ENCODE assay signal across 20 mouse cellular contexts in the genomic region with DNA sequence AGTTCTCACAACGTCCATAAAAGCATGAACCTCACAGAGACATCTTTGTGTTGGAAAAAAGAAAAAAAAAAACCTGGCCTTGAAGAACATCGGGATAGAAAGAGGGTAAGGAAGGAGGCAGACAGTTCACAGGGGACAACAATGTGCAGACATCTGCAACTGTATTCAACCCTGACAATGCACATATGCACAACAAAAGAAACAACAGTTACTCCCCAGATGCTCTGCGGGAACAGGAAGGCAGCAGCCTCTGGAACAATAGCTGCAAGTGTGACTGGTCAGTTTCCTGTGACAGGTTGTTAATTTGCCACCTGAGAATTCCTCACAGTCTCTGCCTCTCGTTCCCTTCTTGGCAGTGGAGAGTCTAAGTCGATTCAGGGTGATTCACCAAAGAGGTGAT.
DNase-seq lines count a peak whose midpoint lies in the region; ATAC-seq lines count a peak whose summit lies in the region.
"Had no signal": no experiment of that assay in that cellular context is flagged by ENCODE, and none has a peak within 500 bp of the region (broad histone marks: within the 10 kb centered on the region; RNA-seq: fewer than 3 reads in every experiment).

No protein-coding gene starts in this region.

- no peaks in the 10 kb centered on the region for H3K9me3 ChIP-seq in midbrain, embryonic 10.5 days (replicated peaks)
- H3K9me3 ChIP-seq in midbrain, embryonic 14.5 days (ENCODE audit: control insufficient read depth, low read length) = no peaks in the 10 kb centered on the region
- H3K9me3 ChIP-seq: embryonic facial prominence, embryonic 15.5 days had no signal

- peaks cover 21% of the 10 kb centered on the region for H3K4me1 ChIP-seq in midbrain, embryonic 10.5 days
- no peaks in the 10 kb centered on the region for H3K4me1 ChIP-seq in midbrain, embryonic 14.5 days (ENCODE audit: control insufficient read depth, insufficient read depth, low read length)
- H3K4me1 ChIP-seq: embryonic facial prominence, embryonic 15.5 days had no signal

- H3K9ac ChIP-seq in midbrain, embryonic 14.5 days (replicated peaks; ENCODE audit: low read length) = no peak overlapping the region
- H3K9ac ChIP-seq: embryonic facial prominence, embryonic 15.5 days; liver, embryonic 14.5 days had no signal

- H3K36me3 ChIP-seq in midbrain, embryonic 10.5 days = no peaks in the 10 kb centered on the region
- no peaks in the 10 kb centered on the region for H3K36me3 ChIP-seq in midbrain, embryonic 14.5 days (ENCODE audit: control insufficient read depth, insufficient read depth, low read length)
- H3K36me3 ChIP-seq: embryonic facial prominence, embryonic 15.5 days had no signal

- no peak overlapping the region for H3K4me3 ChIP-seq in midbrain, embryonic 10.5 days
- H3K4me3 ChIP-seq in midbrain, embryonic 14.5 days (replicated peaks; ENCODE audit: low read depth, low read length) = no peak overlapping the region
- H3K4me3 ChIP-seq: embryonic facial prominence, embryonic 15.5 days had no signal

- H3K27me3 ChIP-seq in midbrain, embryonic 10.5 days (ENCODE audit: low read depth, poor library complexity, severe bottlenecking) = no peaks in the 10 kb centered on the region
- no peaks in the 10 kb centered on the region for H3K27me3 ChIP-seq in midbrain, embryonic 14.5 days (ENCODE audit: control insufficient read depth, insufficient read depth, low read length)
- H3K27me3 ChIP-seq: embryonic facial prominence, embryonic 15.5 days had no signal

- H3K27ac ChIP-seq in midbrain, embryonic 10.5 days (replicated peaks) = 0 out of 2 replicates have a peak overlapping the region, but pooled peaks have one; percentile 1
- no peak overlapping the region for H3K27ac ChIP-seq in midbrain, embryonic 14.5 days (replicated peaks; ENCODE audit: low read depth, low read length)
- H3K27ac ChIP-seq: embryonic facial prominence, embryonic 15.5 days; liver, embryonic 14.5 days had no signal

- intact Hi-C loops in left cerebral cortex, postnatal 10 days (cut with DNase I) = no loop called here

- DNase-seq in midbrain, embryonic 10.5 days (ENCODE audit: low spot score) = no peak
- DNase-seq in midbrain, embryonic 14.5 days = no peak
- DNase-seq in R1 (ENCODE audit: low read depth, low spot score) = peak; percentile 98
- DNase-seq in embryo, embryonic 10.5 days (ENCODE audit: low spot score) = peak; percentile 48
- peak; percentile 52 for DNase-seq in retina, embryonic 14.5 days (ENCODE audit: low spot score)
- DNase-seq in gastrocnemius, postnatal 25 days = no peak
- no peak for DNase-seq in left cerebral cortex, postnatal 10 days (ENCODE audit: extremely low spot score in 1 of 2, low spot score in 2 of 2)
- DNase-seq: adrenal gland, postnatal 25 days; cerebellum, adult 18-20 months; cerebellum, postnatal 36 days; gastrocnemius, postnatal 36 days; heart, postnatal 14 days; kidney, adult 2 months; layer of hippocampus, postnatal 36 days; right cerebral cortex, adult 18-20 months; thymus, adult 2 months had no signal

- no peak overlapping the region for H3K4me2 ChIP-seq in midbrain, embryonic 14.5 days (ENCODE audit: low read length)
- H3K4me2 ChIP-seq: embryonic facial prominence, embryonic 15.5 days; heart, embryonic 11.5 days had no signal

- WGBS in midbrain, embryonic 10.5 days = 10% methylated on average over 5 of the region's 5 CpGs
- WGBS in midbrain, embryonic 14.5 days = 2% methylated on average over 5 of the region's 5 CpGs

- ATAC-seq in midbrain, embryonic 14.5 days (ENCODE audit: low FRiP score, low TSS enrichment) = no peak
- ATAC-seq: lung, postnatal 0 days had no signal

Comparison
In these comparisons a context has a peak if more than half of its experiments do, and no peak if none do; other contexts are left out.
1. DNase-seq: peak in R1 (single experiment), embryo, embryonic 10.5 days (single experiment) and retina, embryonic 14.5 days (single experiment); none in midbrain, embryonic 10.5 days (single experiment), midbrain, embryonic 14.5 days (single experiment), gastrocnemius, postnatal 25 days (single experiment) and left cerebral cortex, postnatal 10 days (0 of 2).